Mouse (Mus musculus): ENCODE data around the gene Slc13a4. TPM values are rescaled to one million over a fixed set of nuclear protein-coding genes. Genes with fewer than 3 reads are reported as not detected.

Slc13a4 gene
- polyA plus RNA-seq, 1 experiment: not detected

- no peak for TF ChIP-seq GATA1 (IDR thresholded peaks at IDR 0.05; ENCODE audit: low read length)
Observed at GRCm38 (mm10) chr6:35253474-35253873, 54.5 kb downstream of the Slc13a4 start.

- TF ChIP-seq GATA1 (IDR thresholded peaks at IDR 0.05; ENCODE audit: low read length): no peak
Observed at GRCm38 (mm10) chr6:35252477-35253346, 55.2 kb downstream of the Slc13a4 start.

- TF ChIP-seq GATA1 (IDR thresholded peaks at IDR 0.05; ENCODE audit: low read length): no peak
Observed at GRCm38 (mm10) chr6:35251807-35252476, 56.0 kb downstream of the Slc13a4 start.

GRCm38 (mm10) chr6:35245086-35245485 is 62.8 kb downstream of the Slc13a4 start:
- no peak for TF ChIP-seq GATA1 (IDR thresholded peaks at IDR 0.05; ENCODE audit: low read length)

- no peak for TF ChIP-seq GATA1 (IDR thresholded peaks at IDR 0.05; ENCODE audit: low read length)
Observed at GRCm38 (mm10) chr6:35243989-35244388, 63.9 kb downstream of the Slc13a4 start.

- TF ChIP-seq GATA1 (IDR thresholded peaks at IDR 0.05; ENCODE audit: low read length): no peak
Observed at GRCm38 (mm10) chr6:35243252-35243651, 64.7 kb downstream of the Slc13a4 start.

GRCm38 (mm10) chr6:35236108-35236785 is 71.7 kb downstream of the Slc13a4 start:
- TF ChIP-seq GATA1 (IDR thresholded peaks at IDR 0.05; ENCODE audit: low read length): no peak

GRCm38 (mm10) chr6:35229415-35229814 is 78.5 kb downstream of the Slc13a4 start:
- no peak for TF ChIP-seq GATA1 (IDR thresholded peaks at IDR 0.05; ENCODE audit: low read length)

GRCm38 (mm10) chr6:35225696-35226095 is 82.2 kb downstream of the Slc13a4 start:
- TF ChIP-seq GATA1 (IDR thresholded peaks at IDR 0.05; ENCODE audit: low read length): no peak

Other genes starting within 250 kb of the Slc13a4 start
- gene Cnot4, start 174.4 kb downstream of the Slc13a4 start, polyA plus RNA-seq (2012): 2.6 and 7.7 TPM in 2 replicates
- gene Nup205, start 130.7 kb downstream of the Slc13a4 start, polyA plus RNA-seq (2012): 3.7 and 6.8 TPM in 2 replicates
- gene Fam180a, start 18.0 kb upstream of the Slc13a4 start, polyA plus RNA-seq (2012): not detected in 2 replicates
- gene Mtpn, start 231.8 kb upstream of the Slc13a4 start, polyA plus RNA-seq (2012): 307 and 336 TPM in 2 replicates

All from G1E-ER4 (cell line).